Mouse (Mus musculus): ENCODE measurements around the gene Mylk2. TPM values are rescaled to one million over a fixed set of nuclear protein-coding genes. Genes with fewer than 3 reads are reported as not detected.

Mylk2 gene
- polyA plus RNA-seq, 1 experiment from 2014 or later: 0.05 TPM

DNA sequence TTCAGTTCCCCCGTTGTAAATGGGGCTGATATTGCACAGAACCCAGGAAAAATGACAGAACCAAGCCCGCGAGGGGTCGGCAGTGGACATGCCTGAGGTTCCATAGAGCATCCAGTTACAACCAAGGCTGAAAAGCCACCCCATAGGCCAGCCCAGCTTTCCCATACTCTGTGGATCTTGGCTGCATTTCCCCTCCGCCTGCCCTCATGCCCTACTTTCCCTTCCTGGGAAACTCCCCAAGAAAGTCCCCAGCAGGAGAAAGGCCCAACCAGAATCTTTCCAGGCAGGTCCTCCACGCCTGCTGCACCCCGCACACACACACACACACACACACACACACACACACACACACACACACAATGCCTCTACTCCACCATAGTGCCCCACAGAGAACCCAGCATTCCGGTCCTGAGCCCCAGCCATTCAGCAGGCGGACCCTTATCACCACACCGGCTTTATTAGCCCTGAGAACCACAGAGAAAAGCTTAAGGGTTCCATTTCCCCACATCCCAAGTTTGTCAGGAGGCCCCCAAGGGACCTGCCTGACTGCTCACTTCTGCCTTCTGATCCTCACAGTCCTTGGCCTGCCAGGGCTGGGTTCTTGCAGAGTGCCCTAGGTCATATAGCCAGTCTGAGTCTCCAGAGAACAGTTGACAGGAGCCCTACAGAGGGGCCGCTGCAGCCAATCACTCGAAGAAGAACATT lies 20.5 kb downstream of the Mylk2 start:
- 74% methylated on average over 11 of the region's 12 CpGs for WGBS
- Histone ChIP-seq H3K36me3 (no peaks in the 10 kb centered on the region), H3K9ac (no peak overlapping the region; the same call in 1 of the 2 replicates), H3K4me1 (peaks cover 20% of the 10 kb centered on the region), H3K27ac (no peak overlapping the region), H3K4me2 (replicated peaks) (no peak overlapping the region), H3K4me3 (no peak overlapping the region), H3K27me3 (peaks cover 7% of the 10 kb centered on the region), H3K9me3 (no peaks in the 10 kb centered on the region)
- ATAC-seq (ENCODE audit: low FRiP score, low read depth): no peak

GRCm38 (mm10) chr2:152933048-152933447 lies 21.9 kb downstream of the Mylk2 start, which contains the start of gene Foxs1:
Foxs1 (minus strand) TSS chr2:152933208.
- Histone ChIP-seq H3K27ac (no peak within 1 kb of the TSS), H3K9me3 (no peaks in the 10 kb centered on the region), H3K9ac (no peak within 1 kb of the TSS; the same call in 1 of the 2 replicates), H3K36me3 (no peaks in the 10 kb centered on the region), H3K4me3 (no peak within 1 kb of the TSS), H3K4me1 (peaks cover 12% of the 10 kb centered on the region), H3K27me3 (peaks cover 9% of the 10 kb centered on the region), H3K4me2 (replicated peaks) (no peak within 1 kb of the TSS)
- 29% methylated on average over 9 of the region's 9 CpGs for WGBS
- ATAC-seq (ENCODE audit: low FRiP score, low read depth): no peak; the same call in 1 of the 2 replicates

GRCm38 (mm10) chr2:152933614-152934013 lies 22.5 kb downstream of the Mylk2 start:
- Histone ChIP-seq H3K4me2 (replicated peaks) (no peak overlapping the region), H3K27ac (no peak overlapping the region), H3K27me3 (peaks cover 14% of the 10 kb centered on the region), H3K9ac (no peak overlapping the region), H3K4me1 (peaks cover 12% of the 10 kb centered on the region), H3K4me3 (no peak overlapping the region), H3K36me3 (no peaks in the 10 kb centered on the region), H3K9me3 (no peaks in the 10 kb centered on the region)
- no peak for ATAC-seq (ENCODE audit: low FRiP score, low read depth)
- WGBS: 32% methylated on average over 5 of the region's 5 CpGs

DNA sequence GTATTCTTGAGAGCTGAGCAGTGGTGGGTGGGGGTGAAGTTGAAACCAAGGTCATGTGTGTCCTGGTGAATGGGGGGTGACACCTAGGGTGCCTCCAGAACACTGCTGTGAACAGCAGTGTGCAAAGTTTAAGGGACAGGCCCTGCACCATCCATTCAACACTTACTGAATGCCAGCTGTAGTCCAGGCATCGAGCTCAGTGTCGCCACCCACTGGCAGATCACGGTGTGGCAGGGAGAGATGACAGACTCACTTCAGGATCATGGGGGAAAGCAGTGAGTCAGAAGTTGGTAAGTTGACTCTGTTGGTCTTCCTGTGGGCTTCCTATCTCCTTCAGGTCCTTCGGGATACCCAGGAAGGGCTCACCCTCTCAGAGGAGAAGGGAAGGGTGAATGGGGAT lies 28.7 kb downstream of the Mylk2 start:
- Histone ChIP-seq H3K36me3 (no peaks in the 10 kb centered on the region), H3K4me3 (no peak overlapping the region), H3K4me1 (peaks cover 14% of the 10 kb centered on the region), H3K9me3 (no peaks in the 10 kb centered on the region), H3K27ac (no peak overlapping the region), H3K9ac (no peak overlapping the region), H3K4me2 (replicated peaks) (no peak overlapping the region), H3K27me3 (peaks cover 74% of the 10 kb centered on the region)
- 18% methylated on average over 4 of the region's 4 CpGs for WGBS
- ATAC-seq (ENCODE audit: low FRiP score, low read depth): no peak

DNA sequence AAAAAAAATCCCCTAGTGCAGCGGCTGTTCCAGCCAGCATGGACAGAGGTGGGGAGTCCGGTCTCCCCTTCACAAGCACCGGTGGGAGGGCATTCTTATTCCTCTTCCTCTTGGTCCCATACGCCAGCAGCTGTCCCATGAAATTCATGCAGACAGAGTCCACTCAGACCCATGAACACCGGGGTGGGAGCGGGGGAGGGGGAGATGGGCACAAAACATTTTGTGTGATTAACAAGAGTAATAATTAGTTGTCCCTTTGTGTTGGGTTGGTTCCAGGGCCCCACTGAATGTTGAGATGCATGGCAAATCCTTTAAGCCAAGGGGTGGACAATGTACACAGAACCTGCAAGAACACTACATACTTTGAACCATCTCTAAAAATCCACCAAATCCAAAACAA lies 30.0 kb downstream of the Mylk2 start:
- H3K4me2 ChIP-seq (replicated peaks): no peak overlapping the region
- no peak overlapping the region for H3K4me3 ChIP-seq
- H3K9ac ChIP-seq: no peak overlapping the region
- H3K27me3 ChIP-seq: peaks cover 84% of the 10 kb centered on the region
- no peak overlapping the region for H3K27ac ChIP-seq
- no peaks in the 10 kb centered on the region for H3K36me3 ChIP-seq
- peaks cover 14% of the 10 kb centered on the region for H3K4me1 ChIP-seq
- 75% methylated on average over 6 of the region's 6 CpGs for WGBS
- ATAC-seq (ENCODE audit: low FRiP score, low read depth): no peak
- no peaks in the 10 kb centered on the region for H3K9me3 ChIP-seq

GRCm38 (mm10) chr2:152941776-152942175 lies 30.6 kb downstream of the Mylk2 start:
- Histone ChIP-seq H3K27me3 (peaks cover 85% of the 10 kb centered on the region), H3K4me1 (peaks cover 14% of the 10 kb centered on the region), H3K36me3 (no peaks in the 10 kb centered on the region), H3K9ac (no peak overlapping the region), H3K27ac (no peak overlapping the region), H3K4me2 (replicated peaks) (no peak overlapping the region), H3K4me3 (no peak overlapping the region), H3K9me3 (no peaks in the 10 kb centered on the region)
- WGBS: 23% methylated on average over 7 of the region's 7 CpGs
- no peak for ATAC-seq (ENCODE audit: low FRiP score, low read depth)

DNA sequence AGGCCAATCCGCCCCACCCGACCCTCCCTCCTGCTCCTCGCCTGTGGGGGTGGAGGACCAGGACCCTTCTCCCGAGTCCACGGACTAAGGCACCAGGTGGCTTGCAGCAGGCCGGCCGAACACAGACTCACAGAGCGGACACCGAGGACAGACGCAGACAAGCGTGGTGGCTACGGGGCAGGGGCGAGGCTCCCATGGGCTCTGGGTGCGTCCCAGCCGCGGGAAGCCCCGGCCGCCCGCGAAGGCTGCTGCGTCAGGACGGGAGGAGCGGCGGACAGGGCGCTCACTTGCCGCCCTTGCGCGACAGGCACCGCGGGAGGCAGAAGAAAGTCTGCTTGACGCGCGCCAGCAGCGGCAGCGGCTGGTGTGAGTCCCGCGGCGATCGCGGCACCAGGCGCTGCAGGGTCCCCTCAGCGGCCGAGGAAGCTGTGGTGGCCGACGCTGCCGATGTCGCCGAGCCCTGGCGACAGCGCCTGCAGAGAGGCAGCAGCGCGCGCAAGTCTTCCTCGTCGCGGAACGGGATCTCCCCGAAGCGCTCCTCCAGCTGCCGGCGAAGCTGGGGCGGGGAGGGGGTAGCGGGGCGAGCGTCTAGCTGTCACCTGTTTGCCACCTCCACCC lies 31.9 kb downstream of the Mylk2 start:
- WGBS: under 1% methylated on average over 63 of the region's 65 CpGs
- H3K36me3 ChIP-seq: no peaks in the 10 kb centered on the region
- H3K4me2 ChIP-seq (replicated peaks): peak overlapping the region; percentile 94
- peak; percentile 16; the same call in 1 of the 2 replicates for ATAC-seq (ENCODE audit: low FRiP score, low read depth)
- H3K9me3 ChIP-seq: no peaks in the 10 kb centered on the region
- H3K4me1 ChIP-seq: peaks cover 22% of the 10 kb centered on the region
- peaks cover 88% of the 10 kb centered on the region for H3K27me3 ChIP-seq
- no peak overlapping the region for H3K27ac ChIP-seq
- H3K9ac ChIP-seq: peak overlapping the region; percentile 64
- H3K4me3 ChIP-seq: peak overlapping the region; percentile 51

- Histone ChIP-seq H3K27me3 (peaks cover 86% of the 10 kb centered on the region), H3K9me3 (no peaks in the 10 kb centered on the region), H3K4me3 (peak overlapping the region; percentile 51), H3K4me1 (peaks cover 22% of the 10 kb centered on the region), H3K27ac (no peak overlapping the region), H3K4me2 (replicated peaks) (peak overlapping the region; percentile 94), H3K36me3 (no peaks in the 10 kb centered on the region), H3K9ac (peak overlapping the region; percentile 64)
- WGBS: 4% methylated on average over 8 of the region's 8 CpGs
- no peak for ATAC-seq (ENCODE audit: low FRiP score, low read depth)
Observed at GRCm38 (mm10) chr2:152943568-152943967, 32.4 kb downstream of the Mylk2 start.

DNA sequence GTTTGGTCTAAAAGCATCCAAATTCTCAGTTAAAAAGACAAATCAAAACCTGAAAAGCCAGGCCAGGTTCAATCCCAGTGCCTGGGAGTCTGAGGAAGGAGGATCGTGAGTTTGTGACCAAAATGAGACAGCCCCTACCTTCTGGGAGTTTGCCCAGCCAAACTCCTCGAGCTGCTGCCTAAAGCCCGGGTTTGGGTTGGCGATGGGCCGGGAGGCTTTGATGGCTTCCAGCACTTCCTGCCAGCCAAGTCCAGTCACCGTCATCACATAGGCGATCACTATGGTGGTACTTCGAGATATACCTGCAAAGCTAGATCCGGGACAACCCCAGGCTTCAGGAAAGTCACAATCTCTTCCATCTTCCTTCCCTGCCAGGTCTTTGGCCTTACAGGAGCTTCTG lies 32.9 kb downstream of the Mylk2 start:
- no peaks in the 10 kb centered on the region for H3K9me3 ChIP-seq
- peaks cover 86% of the 10 kb centered on the region for H3K27me3 ChIP-seq
- 49% methylated on average over 9 of the region's 9 CpGs for WGBS
- no peak for ATAC-seq (ENCODE audit: low FRiP score, low read depth)
- H3K36me3 ChIP-seq: no peaks in the 10 kb centered on the region
- no peak overlapping the region for H3K9ac ChIP-seq
- no peak overlapping the region for H3K4me2 ChIP-seq (replicated peaks)
- H3K27ac ChIP-seq: no peak overlapping the region
- H3K4me3 ChIP-seq: no peak overlapping the region
- peaks cover 22% of the 10 kb centered on the region for H3K4me1 ChIP-seq

- Histone ChIP-seq H3K4me3 (no peak overlapping the region), H3K4me1 (peaks cover 34% of the 10 kb centered on the region), H3K36me3 (no peaks in the 10 kb centered on the region), H3K4me2 (replicated peaks) (no peak overlapping the region), H3K9ac (no peak overlapping the region), H3K9me3 (no peaks in the 10 kb centered on the region), H3K27me3 (peaks cover 89% of the 10 kb centered on the region), H3K27ac (no peak overlapping the region)
- 42% methylated on average over 7 of the region's 7 CpGs for WGBS
- no peak for ATAC-seq (ENCODE audit: low FRiP score, low read depth)
Observed at GRCm38 (mm10) chr2:152947098-152947497, 35.9 kb downstream of the Mylk2 start.

- no peak for ATAC-seq (ENCODE audit: low FRiP score, low read depth)
- Histone ChIP-seq H3K27me3 (peaks cover 84% of the 10 kb centered on the region), H3K9ac (no peak overlapping the region), H3K4me1 (peaks cover 24% of the 10 kb centered on the region), H3K9me3 (no peaks in the 10 kb centered on the region), H3K27ac (no peak overlapping the region), H3K4me2 (replicated peaks) (no peak overlapping the region), H3K4me3 (no peak overlapping the region), H3K36me3 (no peaks in the 10 kb centered on the region)
- 78% methylated on average over 5 of the region's 5 CpGs for WGBS
Observed at GRCm38 (mm10) chr2:152948438-152949020, 37.4 kb downstream of the Mylk2 start.

- H3K27ac ChIP-seq: no peak overlapping the region
- H3K4me1 ChIP-seq: peaks cover 23% of the 10 kb centered on the region
- ATAC-seq (ENCODE audit: low FRiP score, low read depth): no peak
- peaks cover 77% of the 10 kb centered on the region for H3K27me3 ChIP-seq
- no peaks in the 10 kb centered on the region for H3K9me3 ChIP-seq
- 36% methylated on average over 11 of the region's 11 CpGs for WGBS
- peak overlapping the region; percentile 97 for H3K4me2 ChIP-seq (replicated peaks)
- H3K4me3 ChIP-seq: peak overlapping the region; percentile 65
- H3K36me3 ChIP-seq: no peaks in the 10 kb centered on the region
- H3K9ac ChIP-seq: peak overlapping the region; percentile 77; the same call in 1 of the 2 replicates
Observed at GRCm38 (mm10) chr2:152950358-152951064, 39.4 kb downstream of the Mylk2 start.

Measured in limb, embryonic 13.5 days (tissue).